Mouse (Mus musculus) layer of hippocampus, postnatal 14 days (tissue): ENCODE measurements around the gene 1110017D15Rik. TPM values are rescaled to one million over a fixed set of nuclear protein-coding genes. Genes with fewer than 3 reads are reported as not detected.

Source experiments
- DNase-seq, 2 experiments: peaks; one replicate each; pipeline ENCODE4 v3.0.0; 2021 to 2022; ENCODE audit warnings: low spot score in 2 of 2, mixed read lengths in 1 of 2
- total RNA-seq, 2 experiments: library from RNA; stranded (reverse); gene quantifications; 2 replicates each; pipeline ENCODE4 v1.2.3; 2021

Gene 1110017D15Rik
- total RNA-seq, 2 experiments from 2014 or later, result 4.0 to 10.3 TPM

GRCm38 (mm10) chr4:41513714-41514113, 3.4 kb downstream of the 1110017D15Rik start:
- no peak for DNase-seq

GRCm38 (mm10) chr4:41513309-41513708, 3.8 kb downstream of the 1110017D15Rik start:
- DNase-seq, result no peak

- no peak for DNase-seq
These were observed 9.1 kb downstream of the 1110017D15Rik start for GRCm38 (mm10) chr4:41507998-41508397.

DNA sequence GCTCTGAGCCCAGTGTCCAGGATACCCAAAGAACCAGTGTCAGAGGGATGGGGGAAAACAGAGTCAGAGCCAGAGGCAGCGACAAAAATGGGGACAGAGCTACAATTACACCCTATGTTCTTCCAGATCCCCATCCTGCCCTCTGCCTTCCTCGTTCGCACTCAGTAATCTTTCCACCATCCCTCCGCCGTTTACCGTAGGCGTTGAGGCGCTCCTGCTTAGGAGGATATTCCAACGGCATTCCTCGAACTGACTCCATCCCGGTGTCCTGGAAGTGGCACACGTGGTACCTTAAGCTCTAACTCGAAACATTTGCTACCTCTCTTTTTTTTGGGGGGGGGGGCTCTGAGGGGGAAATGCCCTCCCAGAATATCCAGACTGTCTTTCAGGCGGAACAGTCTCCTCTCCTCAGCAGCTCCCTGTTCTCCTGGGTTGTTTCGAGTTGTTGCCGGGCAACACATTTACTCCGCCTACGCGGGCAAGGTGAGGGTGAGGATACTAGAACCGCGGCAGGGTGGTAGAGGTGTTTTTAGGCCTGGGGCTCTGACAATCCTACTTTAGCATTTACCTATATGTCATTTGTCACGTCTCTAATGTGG, 9.7 kb downstream of the 1110017D15Rik start:
- DNase-seq, result no peak

GRCm38 (mm10) chr4:41506906-41507305, 10.2 kb downstream of the 1110017D15Rik start:
- DNase-seq, result peak; percentile 76 to 90

DNA sequence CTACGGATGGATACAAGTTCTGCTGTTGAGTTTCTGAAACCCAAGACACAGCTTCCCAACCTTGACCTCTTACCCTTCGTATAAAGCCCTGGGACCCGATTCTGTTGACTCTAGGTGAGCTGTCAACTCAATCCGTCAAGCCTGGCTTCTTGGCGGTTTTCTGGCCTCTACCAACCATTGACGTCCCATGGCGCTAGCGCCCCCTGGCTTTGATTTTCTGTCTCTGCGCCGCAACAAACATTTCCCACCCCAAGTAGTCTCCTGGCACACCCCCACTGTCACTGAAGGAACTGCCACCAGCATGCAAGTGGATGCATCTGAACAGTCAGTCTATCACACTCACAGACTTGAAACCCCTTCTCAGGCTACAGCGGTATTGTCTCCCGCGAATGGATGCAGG, 11.0 kb downstream of the 1110017D15Rik start:
- DNase-seq, result peak in 1 of 2 experiments; percentile 75

- no peak for DNase-seq
These were observed 12.0 kb downstream of the 1110017D15Rik start for GRCm38 (mm10) chr4:41505131-41505551.

- DNase-seq, result no peak
These were observed 12.8 kb downstream of the 1110017D15Rik start for GRCm38 (mm10) chr4:41504325-41504724.

GRCm38 (mm10) chr4:41502986-41503412, 14.1 kb downstream of the 1110017D15Rik start, which contains the start of gene AI464131:
Gene AI464131, minus strand, starts transcription at chr4:41503076.
- peak; percentile 84 to 96 for DNase-seq

DNA sequence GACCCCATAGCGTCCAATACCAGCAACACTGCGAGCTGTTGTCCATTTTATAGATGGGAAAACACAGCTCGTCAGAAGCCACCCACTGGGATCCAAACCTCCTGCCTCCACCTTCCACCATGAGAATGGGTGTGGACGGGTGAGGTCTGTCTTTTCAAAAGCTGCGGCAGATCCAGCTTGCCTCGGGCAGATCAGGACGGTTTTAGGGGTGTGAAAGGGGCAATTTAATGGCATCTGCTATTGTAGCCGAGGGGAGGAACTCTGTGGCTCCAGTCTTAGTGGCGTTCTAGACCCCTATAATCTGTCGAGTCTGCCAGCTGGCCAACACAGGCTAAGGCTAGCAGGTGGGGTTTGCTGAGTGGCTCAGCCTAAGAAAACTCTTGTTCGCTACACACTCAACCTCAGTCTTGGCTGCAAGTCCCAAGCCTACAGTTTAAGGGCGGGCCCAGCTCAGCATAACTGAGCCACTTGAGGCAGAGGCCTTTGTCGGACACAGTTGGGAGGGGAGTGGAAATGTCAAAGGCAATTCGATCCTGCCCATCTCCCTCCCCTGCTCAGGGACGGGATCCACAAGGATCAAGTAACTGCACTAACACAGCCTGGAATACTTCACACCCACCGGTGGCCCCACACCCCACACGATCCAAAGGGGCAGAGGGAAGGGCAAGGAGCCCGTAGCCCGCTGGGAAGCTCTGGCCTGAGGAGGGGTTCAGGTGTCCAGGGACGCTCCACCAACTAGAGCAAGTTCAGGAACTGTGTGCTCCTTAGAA, 14.8 kb downstream of the 1110017D15Rik start:
- no peak for DNase-seq

GRCm38 (mm10) chr4:41500787-41501186, 16.3 kb downstream of the 1110017D15Rik start:
- no peak for DNase-seq

DNA sequence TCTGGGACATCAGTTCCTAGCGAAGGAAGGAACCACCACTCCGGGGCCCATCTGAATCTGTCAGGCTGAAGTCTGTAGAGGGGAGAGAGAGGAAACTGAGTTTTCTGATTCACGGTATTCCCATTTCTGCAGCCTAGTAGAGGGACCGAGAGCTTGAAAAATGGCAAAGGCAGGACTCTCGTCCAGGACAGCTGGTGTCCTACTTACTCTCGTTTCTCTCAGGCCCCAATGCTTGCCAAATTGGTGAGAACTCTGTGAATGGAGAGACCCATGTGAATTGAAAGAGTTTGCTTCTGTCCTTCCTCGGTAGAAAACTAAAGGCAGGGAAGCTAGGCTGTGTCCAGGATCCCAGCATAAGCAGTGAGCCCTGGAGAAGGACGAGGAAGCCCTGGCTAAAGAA, 17.5 kb downstream of the 1110017D15Rik start:
- DNase-seq, result no peak

GRCm38 (mm10) chr4:41498921-41499391, 18.2 kb downstream of the 1110017D15Rik start:
- DNase-seq, result no peak

- no peak for DNase-seq
These were observed 18.9 kb downstream of the 1110017D15Rik start for GRCm38 (mm10) chr4:41497995-41498845.

- DNase-seq, result no peak
These were observed 19.6 kb downstream of the 1110017D15Rik start for GRCm38 (mm10) chr4:41497579-41497978.

DNA sequence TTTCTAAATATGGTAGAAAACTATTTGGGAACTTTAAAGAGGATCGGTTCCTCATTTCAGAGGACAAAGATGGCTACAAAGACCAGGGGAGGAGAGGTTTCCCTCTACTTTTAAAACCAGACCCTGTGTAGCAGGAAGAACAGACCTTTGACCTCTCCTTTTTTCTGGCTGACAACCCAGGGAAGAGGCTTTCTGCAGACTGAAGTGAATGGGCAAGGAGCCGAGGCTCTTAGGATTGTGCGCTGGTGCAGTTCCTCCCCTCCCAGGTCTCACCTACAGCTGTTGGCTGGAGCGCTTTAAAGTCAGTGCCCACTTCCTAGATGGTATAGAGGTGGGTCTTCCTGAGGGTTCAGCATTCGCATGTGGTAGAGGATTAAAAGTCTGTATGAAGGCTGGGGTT, 20.1 kb downstream of the 1110017D15Rik start:
- no peak for DNase-seq

DNA sequence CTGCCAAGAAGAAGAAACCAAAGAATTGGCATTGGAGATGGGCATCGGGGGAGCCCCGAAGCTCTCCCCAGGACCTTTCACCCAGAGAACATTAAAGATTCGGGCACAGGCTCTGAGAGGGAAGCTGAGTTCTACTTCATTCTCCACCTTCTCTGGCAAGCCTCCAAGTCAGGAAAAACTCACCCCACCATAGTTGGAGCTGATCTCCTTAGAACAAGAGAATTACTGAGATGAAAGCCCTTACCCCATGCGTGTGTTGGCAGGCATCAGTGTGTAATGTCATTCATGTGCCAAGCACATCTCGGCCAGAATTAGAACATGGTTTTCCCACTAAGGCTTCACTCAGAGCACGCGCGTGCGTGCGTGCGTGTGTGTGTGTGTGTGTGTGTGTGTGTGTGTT, 21.3 kb downstream of the 1110017D15Rik start:
- peak; percentile 63 to 84 for DNase-seq

DNA sequence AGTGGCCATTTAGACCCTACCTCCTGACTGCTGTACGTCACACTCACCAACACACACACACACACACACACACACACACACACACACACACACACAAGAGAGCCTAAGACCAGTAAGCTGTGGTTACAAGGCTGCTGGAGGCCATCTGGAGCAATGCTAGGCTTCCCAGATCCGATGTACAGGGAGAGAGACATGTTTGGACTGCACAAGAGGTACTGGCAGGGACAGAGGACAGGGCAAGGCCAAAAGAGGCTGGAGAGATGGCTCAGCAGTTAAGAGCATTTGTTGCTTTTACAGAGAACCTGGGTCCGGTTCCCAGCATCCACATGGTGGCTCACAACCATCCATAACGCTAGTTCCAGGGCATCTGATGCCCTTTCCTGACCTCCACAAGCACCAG, 22.1 kb downstream of the 1110017D15Rik start:
- DNase-seq, result no peak

- DNase-seq, result no peak
These were observed 22.8 kb downstream of the 1110017D15Rik start for GRCm38 (mm10) chr4:41494378-41494777.

- DNase-seq, result no peak
These were observed 23.5 kb downstream of the 1110017D15Rik start for GRCm38 (mm10) chr4:41493464-41494116.

DNA sequence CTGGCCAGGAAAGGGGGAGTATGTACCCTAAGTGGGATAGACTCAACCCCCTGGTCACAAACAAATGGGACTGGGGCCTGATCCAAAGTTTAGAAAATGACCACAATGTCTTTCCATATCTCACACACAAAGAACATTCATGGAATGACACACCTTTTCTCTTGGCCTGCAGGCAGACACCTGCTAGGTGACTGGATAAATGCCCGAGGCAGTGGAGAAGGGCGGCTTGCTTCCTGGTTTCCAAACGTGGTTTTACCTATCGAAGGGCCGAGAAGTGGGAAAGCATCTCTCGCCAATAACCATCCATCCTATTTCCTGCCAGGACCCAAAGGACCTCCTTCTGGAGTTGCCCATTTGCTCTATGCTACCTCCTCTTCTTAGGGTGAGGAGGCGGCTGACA, 24.2 kb downstream of the 1110017D15Rik start:
- no peak for DNase-seq
